Mouse (Mus musculus) CH12.LX (cell line): ENCODE data around the gene Utp11. TPM values are rescaled to one million over a fixed set of nuclear protein-coding genes. Genes with fewer than 3 reads are reported as not detected.
A peak's percentile ranks its signal among the peaks of the same experiment; 100 is the strongest.

Experiments used
- DNase-seq: peaks from one replicate; pipeline ENCODE4 v3.0.0-alpha.2; 2013; ENCODE audit errors: extremely low read depth
- H3K27ac ChIP-seq: 2 replicates; pipeline ENCODE4 v1.5.1; 2012; ENCODE audit warnings: low read depth, mild to moderate bottlenecking, control low read depth, moderate library complexity; ENCODE audit not compliant: insufficient read depth
- H3K27me3 ChIP-seq: replicated peaks from 2 replicates; pipeline ENCODE3; 2012; ENCODE audit warnings: inconsistent platforms
- H3K36me3 ChIP-seq, 2 experiments: replicated peaks in 1 of 2; 2 replicates each; pipeline versions ENCODE3 to v1.6.1; 2012; ENCODE audit warnings: inconsistent platforms in 1 of 2, low read length in 1 of 2, mild to moderate bottlenecking in 1 of 2, mixed read lengths in 1 of 2, moderate library complexity in 1 of 2; ENCODE audit not compliant: control insufficient read depth in 1 of 2, insufficient read depth in 1 of 2
- H3K4me1 ChIP-seq, 2 experiments: 2 replicates each; pipeline ENCODE4 v1.6.1; 2012; ENCODE audit warnings: inconsistent platforms in 1 of 2, moderate library complexity in 1 of 2; ENCODE audit not compliant: insufficient read depth in 2 of 2, control insufficient read depth in 1 of 2
- H3K4me2 ChIP-seq: 2 replicates; pipeline ENCODE4 v1.6.1; 2012; ENCODE audit warnings: low read depth, mild to moderate bottlenecking, control low read depth; ENCODE audit not compliant: poor library complexity, insufficient read depth, severe bottlenecking
- H3K4me3 ChIP-seq, 3 experiments: fragments of 150-350 bp in 1 of 3; sonication (generic) in 1 of 3; replicated peaks in 1 of 3; 2 replicates each; pipeline versions ENCODE3 to v1.5.1; 2011 to 2012; ENCODE audit warnings: low read depth in 2 of 3, low read length in 2 of 3, mild to moderate bottlenecking in 2 of 3, moderate library complexity in 2 of 3, control low read depth in 1 of 3, improper control_type of control experiment in 1 of 3, inconsistent platforms in 1 of 3, mixed read lengths in 1 of 3; ENCODE audit not compliant: poor library complexity in 1 of 3
- H3K79me2 ChIP-seq: replicated peaks from 2 replicates; pipeline ENCODE4 v1.6.1; 2012; ENCODE audit warnings: mild to moderate bottlenecking, moderate library complexity; ENCODE audit not compliant: control insufficient read depth, poor library complexity, insufficient read depth, severe bottlenecking; ENCODE audit errors: extremely low read depth
- H3K9ac ChIP-seq: 2 replicates; pipeline ENCODE4 v1.6.1; 2012; ENCODE audit warnings: low read depth, mild to moderate bottlenecking, control low read depth, moderate library complexity; ENCODE audit not compliant: insufficient read depth
- H3K9me3 ChIP-seq: replicated peaks from 2 replicates; pipeline ENCODE3; 2012; ENCODE audit warnings: low read length, inconsistent platforms, mixed read lengths
- BHLHE40 ChIP-seq: IDR thresholded peaks from 2 replicates; pipeline ENCODE4 v1.6.1; 2011; ENCODE audit warnings: mild to moderate bottlenecking, low read depth, low read length, improper control_type of control experiment
- CHD1 ChIP-seq: IDR thresholded peaks from 2 replicates; pipeline ENCODE4 v1.6.1; 2012; ENCODE audit warnings: low read depth, low read length, improper control_type of control experiment, inconsistent platforms
- CHD2 ChIP-seq: IDR thresholded peaks from 2 replicates; pipeline ENCODE4 v1.6.1; 2011; ENCODE audit warnings: low read length, improper control_type of control experiment
- CTCF ChIP-seq, 2 experiments: IDR thresholded peaks in 1 of 2; conservative IDR thresholded peaks in 1 of 2; 2 replicates each; pipeline ENCODE4 v1.5.1; 2011 to 2012; ENCODE audit warnings: low read depth in 2 of 2, low read length in 2 of 2, improper control_type of control experiment in 1 of 2, inconsistent platforms in 1 of 2, mild to moderate bottlenecking in 1 of 2, moderate library complexity in 1 of 2
- E2F4 ChIP-seq: IDR thresholded peaks from 2 replicates; pipeline ENCODE4 v1.6.1; 2011; ENCODE audit warnings: low read depth, low read length, improper control_type of control experiment; ENCODE audit not compliant: insufficient replicate concordance
- ELF1 ChIP-seq: IDR thresholded peaks from 2 replicates; pipeline ENCODE4 v1.6.1; 2014; ENCODE audit warnings: low read depth, mild to moderate bottlenecking, inconsistent platforms, low read length, improper control_type of control experiment
- EP300 ChIP-seq: IDR thresholded peaks from 2 replicates; pipeline ENCODE4 v1.6.1; 2011; ENCODE audit warnings: low read length, improper control_type of control experiment
- ETS1 ChIP-seq: conservative IDR thresholded peaks from 2 replicates; pipeline ENCODE4 v1.6.1; 2012; ENCODE audit warnings: low read depth, mild to moderate bottlenecking, inconsistent platforms, low read length, improper control_type of control experiment, moderate library complexity
- HCFC1 ChIP-seq: IDR thresholded peaks from 2 replicates; pipeline ENCODE4 v1.6.1; 2012; ENCODE audit warnings: low read depth, mild to moderate bottlenecking, inconsistent platforms, low read length, improper control_type of control experiment
- IRF4 ChIP-seq: IDR thresholded peaks from 2 replicates; pipeline ENCODE4 v1.6.1; 2014; ENCODE audit warnings: low read depth, mild to moderate bottlenecking, inconsistent platforms, low read length, improper control_type of control experiment
- JUN ChIP-seq: IDR thresholded peaks from 2 replicates; pipeline ENCODE4 v1.6.1; 2011; ENCODE audit warnings: low read depth, mild to moderate bottlenecking, low read length, improper control_type of control experiment, moderate library complexity; ENCODE audit not compliant: insufficient read depth
- JUND ChIP-seq: conservative IDR thresholded peaks from 2 replicates; pipeline ENCODE4 v1.6.1; 2011; ENCODE audit warnings: low read depth, low read length, improper control_type of control experiment
- KAT2A ChIP-seq: IDR thresholded peaks from 2 replicates; pipeline ENCODE4 v1.6.1; 2012; ENCODE audit warnings: low read length, improper control_type of control experiment, inconsistent platforms; ENCODE audit not compliant: insufficient replicate concordance
- MAFK ChIP-seq: IDR thresholded peaks from 2 replicates; pipeline ENCODE4 v1.6.1; 2011; ENCODE audit warnings: low read length, improper control_type of control experiment; ENCODE audit not compliant: insufficient replicate concordance
- MAX ChIP-seq: IDR thresholded peaks from 2 replicates; pipeline ENCODE4 v1.6.1; 2011; ENCODE audit warnings: low read length, improper control_type of control experiment
- MAZ ChIP-seq: IDR thresholded peaks from 2 replicates; pipeline ENCODE4 v1.6.1; 2012; ENCODE audit warnings: low read depth, mild to moderate bottlenecking, inconsistent platforms, low read length, improper control_type of control experiment, moderate library complexity
- MEF2A ChIP-seq: IDR thresholded peaks from 2 replicates; pipeline ENCODE4 v1.6.1; 2014; ENCODE audit warnings: low read depth, mild to moderate bottlenecking, inconsistent platforms, low read length, improper control_type of control experiment, borderline replicate concordance
- MXI1 ChIP-seq: IDR thresholded peaks from 2 replicates; pipeline ENCODE4 v1.6.1; 2011; ENCODE audit warnings: mild to moderate bottlenecking, low read depth, low read length, improper control_type of control experiment
- MYC ChIP-seq: IDR thresholded peaks from 2 replicates; pipeline ENCODE4 v1.6.1; 2011; ENCODE audit warnings: low read depth, mild to moderate bottlenecking, improper control_type of control experiment, low read length
- NELFE ChIP-seq: IDR thresholded peaks from 2 replicates; pipeline ENCODE4 v1.6.1; 2011; ENCODE audit warnings: low read depth, low read length, improper control_type of control experiment
- NRF1 ChIP-seq: IDR thresholded peaks from 2 replicates; pipeline ENCODE4 v1.6.1; 2014; ENCODE audit warnings: low read depth, mild to moderate bottlenecking, inconsistent platforms, low read length, improper control_type of control experiment, moderate library complexity
- PAX5 ChIP-seq: IDR thresholded peaks from 2 replicates; pipeline ENCODE4 v1.6.1; 2012; ENCODE audit warnings: low read length, inconsistent platforms, mixed read lengths
- POLR2A ChIP-seq: IDR thresholded peaks from 2 replicates; pipeline ENCODE4 v1.6.1; 2011; ENCODE audit warnings: low read depth, mild to moderate bottlenecking, improper control_type of control experiment, low read length
- POLR2AphosphoS2 ChIP-seq: IDR thresholded peaks from 2 replicates; pipeline ENCODE4 v1.6.1; 2011; ENCODE audit warnings: low read depth, low read length, improper control_type of control experiment
- RAD21 ChIP-seq: IDR thresholded peaks from 2 replicates; pipeline ENCODE4 v1.6.1; 2011; ENCODE audit warnings: low read depth, mild to moderate bottlenecking, low read length, improper control_type of control experiment, moderate library complexity
- RCOR1 ChIP-seq: conservative IDR thresholded peaks from 2 replicates; pipeline ENCODE4 v1.6.1; 2012; ENCODE audit warnings: low read depth, mild to moderate bottlenecking, inconsistent platforms, low read length, improper control_type of control experiment
- SIN3A ChIP-seq: IDR thresholded peaks from 2 replicates; pipeline ENCODE4 v1.6.1; 2012; ENCODE audit warnings: low read length, improper control_type of control experiment, inconsistent platforms
- SMC3 ChIP-seq: IDR thresholded peaks from 2 replicates; pipeline ENCODE4 v1.6.1; 2011; ENCODE audit warnings: low read depth, low read length, improper control_type of control experiment
- TBP ChIP-seq: conservative IDR thresholded peaks from 2 replicates; pipeline ENCODE4 v1.6.1; 2011; ENCODE audit warnings: low read depth, low read length, improper control_type of control experiment
- TCF12 ChIP-seq: IDR thresholded peaks from 2 replicates; pipeline ENCODE4 v1.6.1; 2014; ENCODE audit warnings: low read depth, mild to moderate bottlenecking, inconsistent platforms, low read length, improper control_type of control experiment
- UBTF ChIP-seq: IDR thresholded peaks from 2 replicates; pipeline ENCODE4 v1.6.1; 2012; ENCODE audit warnings: low read depth, mild to moderate bottlenecking, inconsistent platforms, low read length, improper control_type of control experiment, moderate library complexity
- USF1 ChIP-seq: IDR thresholded peaks from 2 replicates; pipeline ENCODE4 v1.6.1; 2014; ENCODE audit warnings: low read depth, mild to moderate bottlenecking, inconsistent platforms, low read length, improper control_type of control experiment
- USF2 ChIP-seq: conservative IDR thresholded peaks from 2 replicates; pipeline ENCODE4 v1.6.1; 2011; ENCODE audit warnings: low read depth, low read length, improper control_type of control experiment
- ZC3H11A ChIP-seq: IDR thresholded peaks from 2 replicates; pipeline ENCODE4 v1.6.1; 2012; ENCODE audit warnings: low read depth, mild to moderate bottlenecking, inconsistent platforms, low read length, improper control_type of control experiment
- ZKSCAN1 ChIP-seq: IDR thresholded peaks from 2 replicates; pipeline ENCODE4 v1.6.1; 2012; ENCODE audit warnings: low read depth, inconsistent platforms, low read length, improper control_type of control experiment, borderline replicate concordance
- ZMIZ1 ChIP-seq: IDR thresholded peaks from 2 replicates; pipeline ENCODE4 v1.6.1; 2012; ENCODE audit warnings: low read depth, mild to moderate bottlenecking, inconsistent platforms, low read length, improper control_type of control experiment
- ZNF384 ChIP-seq: IDR thresholded peaks from 2 replicates; pipeline ENCODE4 v1.6.1; 2012; ENCODE audit warnings: low read depth, low read length, improper control_type of control experiment, inconsistent platforms
- dilution Hi-C: fragments of 300-500 bp; cut with MboI; formaldehyde crosslinking; loops from 2 replicates; pipeline ENCODE4 v1.14.3; 2020; ENCODE audit warnings: low sequenced_read_pairs; ENCODE audit not compliant: extremely low pct_unique_long_range_greater_than_20kb, extremely low pct_ligation_motif_present
- in situ Hi-C: fragments of 300-500 bp; cut with MboI; formaldehyde crosslinking; loops from 3 replicates; pipeline ENCODE4 v1.14.3; 2019; ENCODE audit warnings: low sequenced_read_pairs, low pct_ligation_motif_present, low pct_unique_long_range_greater_than_20kb, mixed read lengths
- polyA plus RNA-seq: library from polyadenylated mRNA; unstranded; fragments of >175 nt; gene quantifications from 2 replicates; pipeline ENCODE4 v1.2.1, GENCODE M21; 2012; ENCODE audit warnings: low read depth; ENCODE audit not compliant: insufficient read length
- total RNA-seq, 2 experiments: library from RNA; depleted of rRNA; stranded (reverse); fragments of 300-350 nt in 1 of 2; fragments of >200 nt in 1 of 2; gene quantifications; 2 replicates each; pipeline ENCODE4 v1.2.3; 2012 to 2014

Utp11 gene
- total and polyA plus RNA-seq, 3 experiments, result 52.7 to 102 (median 78.1) TPM

- Histone ChIP-seq H3K4me2 (peak overlapping the region; percentile 58), H3K36me3 (peaks cover 17 to 24% of the 10 kb centered on the region in 2 experiments), H3K27me3 (no peaks in the 10 kb centered on the region), H3K9me3 (no peaks in the 10 kb centered on the region), H3K4me3 (peak overlapping the region; percentile 16 to 53 (median 51)), H3K27ac (peak overlapping the region; percentile 90), H3K9ac (peak overlapping the region; percentile 70), H3K79me2 (no peaks in the 10 kb centered on the region), H3K4me1 (peaks cover 34 to 70% of the 10 kb centered on the region in 2 experiments)
- dilution Hi-C loops (no loop called here), in situ Hi-C loops (loop anchor here (10.0 kb wide), 1 partner anchor 356 kb away; the partner anchor contains the start of genes Dnali1 and Snip1)
- peak; percentile 94 for DNase-seq
- TF ChIP-seq HCFC1 (peak; percentile 21; the same call in 1 of the 2 replicates), CHD1 (no peak), MYC (peak; percentile 67; the same call in 1 of the 2 replicates), MAFK (peak; percentile 31; the same call in 1 of the 2 replicates), ETS1 (peak; percentile 23), USF2 (no peak), ELF1 (peak; percentile 24; the same call in 1 of the 2 replicates), PAX5 (no peak), ZNF384 (no peak), NELFE (peak; percentile 54), ZMIZ1 (no peak), MXI1 (no peak), CHD2 (0 out of 2 replicates have a peak, but pooled peaks have one; percentile 16), BHLHE40 (peak; percentile 84), POLR2AphosphoS2 (no peak), UBTF (peak; percentile 55; the same call in 1 of the 2 replicates), CTCF (conservative IDR thresholded peaks at IDR 0.05 in 1 of 2, IDR thresholded peaks at IDR 0.05 in 1 of 2; ENCODE audit: low read depth in 2 of 2, low read length in 2 of 2) (no peak), TCF12 (peak; percentile 79), JUN (no peak), E2F4 (no peak), KAT2A (no peak), ZC3H11A (no peak), IRF4 (peak; percentile 61), MEF2A (peak; percentile 75), USF1 (no peak), EP300 (0 out of 2 replicates have a peak, but pooled peaks have one; percentile 29), RCOR1 (no peak), POLR2A (peak; percentile 62; the same call in 1 of the 2 replicates), MAZ (peak; percentile 80), SMC3 (no peak; the same call in 1 of the 2 replicates), TBP (peak; percentile 39; the same call in 1 of the 2 replicates), SIN3A (peak; percentile 22), RAD21 (no peak; the same call in 1 of the 2 replicates), JUND (no peak), MAX (0 out of 2 replicates have a peak, but pooled peaks have one; percentile 15), NRF1 (0 out of 2 replicates have a peak, but pooled peaks have one; percentile 32), ZKSCAN1 (no peak)
Measured at GRCm38 (mm10) chr4:124708518-124709477, 15.4 kb upstream of the Utp11 start.
